Mouse (Mus musculus): ENCODE data around the gene Tk1.
"Not testable (repeated sequence)": the region's sequence is repeated elsewhere in the genome, so short reads cannot be mapped to it uniquely, and the experiment has no call there.

Tk1 gene

DNA sequence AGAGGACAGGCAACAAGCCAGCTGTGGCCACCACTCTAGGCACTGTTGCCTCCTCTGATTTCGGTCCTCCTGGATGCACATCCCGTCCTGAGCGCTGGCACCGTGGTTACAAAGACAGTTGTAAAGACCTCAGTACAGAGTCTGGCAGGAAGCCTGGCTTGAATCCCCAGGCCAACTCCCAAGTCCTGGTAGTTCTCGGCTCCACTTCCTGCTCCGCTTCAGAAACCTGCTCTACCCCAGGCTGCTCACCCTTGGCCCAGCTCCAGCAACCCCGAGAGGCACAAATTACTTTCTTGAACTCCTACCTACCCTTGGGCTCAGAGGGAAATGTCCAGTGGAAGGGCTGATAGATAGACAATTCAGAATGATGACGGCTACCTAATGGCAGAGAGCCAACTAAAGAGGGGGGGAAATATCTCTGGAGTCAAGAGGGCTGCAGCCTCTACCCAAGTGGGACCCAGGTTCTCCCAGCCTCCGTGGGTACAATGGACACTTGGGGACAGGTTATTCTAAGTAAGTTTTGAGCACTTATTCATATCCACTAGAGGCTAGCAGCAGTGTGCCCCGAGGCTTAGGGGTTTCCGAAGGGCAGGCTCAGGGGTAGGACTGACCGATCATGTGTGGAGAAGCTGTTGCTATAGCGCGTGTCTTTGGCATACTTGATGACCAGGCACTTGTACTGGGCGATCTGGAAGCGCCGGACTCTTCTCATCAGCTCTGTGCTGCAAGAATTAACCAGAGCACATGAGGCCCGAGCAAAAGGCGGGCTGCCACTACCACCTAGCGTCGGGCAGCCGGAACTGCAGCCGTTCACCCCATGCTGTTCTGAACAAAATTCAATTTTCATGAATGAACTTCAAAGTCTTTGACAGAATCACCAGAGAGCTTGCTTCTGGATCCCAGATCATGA lies 1.6 kb downstream of the Tk1 start:
- peak; percentile 83 to 94 for DNase-seq (ENCODE audit: inconsistent age in 2 of 2, low spot score in 1 of 2)

DNA sequence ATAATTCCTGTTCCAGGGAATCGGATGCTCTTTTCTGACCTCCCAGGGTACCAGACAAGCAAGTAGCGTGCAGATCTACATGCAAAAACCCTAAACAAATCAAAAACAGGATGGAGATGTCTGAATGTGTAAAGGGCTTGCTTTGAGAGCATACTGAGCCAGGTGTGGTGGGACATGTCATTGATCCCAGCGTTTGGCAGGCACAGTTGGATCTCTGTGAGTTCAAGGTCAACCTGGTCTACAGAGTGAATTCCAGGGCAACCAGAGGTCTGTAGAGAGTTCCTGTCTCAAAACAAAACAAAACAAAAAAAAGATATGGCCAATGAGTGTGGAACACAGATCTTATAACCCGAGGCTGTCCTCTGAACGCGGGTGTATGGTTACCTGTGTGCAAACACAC lies 2.5 kb downstream of the Tk1 start:
- no peak for DNase-seq (ENCODE audit: inconsistent age in 2 of 2, low spot score in 1 of 2)

DNA sequence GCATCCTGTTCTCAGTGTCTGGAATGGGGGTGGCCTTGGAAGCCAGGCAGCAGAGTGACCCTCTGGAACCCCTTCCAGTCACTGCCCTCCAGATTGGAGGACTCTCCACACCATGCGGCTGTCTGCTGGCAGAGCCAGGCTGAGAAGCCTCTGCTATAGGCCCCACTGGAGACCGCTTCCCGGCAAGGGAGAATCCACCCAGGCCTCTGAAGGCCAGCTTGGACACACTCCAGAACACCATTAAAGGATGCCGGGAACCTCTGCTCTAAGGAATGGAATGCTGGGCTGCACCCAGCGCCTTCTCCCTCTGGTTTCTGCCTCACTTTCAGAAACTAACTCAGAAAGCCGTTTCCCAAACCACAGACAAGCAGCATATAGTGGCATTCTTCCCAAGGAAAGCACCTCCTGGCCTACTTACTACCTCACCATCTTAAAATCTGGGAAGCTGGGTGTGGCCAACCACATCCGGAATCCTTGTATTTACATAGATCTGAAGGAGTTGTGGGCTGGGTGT lies 3.1 kb downstream of the Tk1 start:
- DNase-seq (ENCODE audit: inconsistent age in 2 of 2, low spot score in 1 of 2), result peak in 1 of 2 experiments; percentile 52

DNA sequence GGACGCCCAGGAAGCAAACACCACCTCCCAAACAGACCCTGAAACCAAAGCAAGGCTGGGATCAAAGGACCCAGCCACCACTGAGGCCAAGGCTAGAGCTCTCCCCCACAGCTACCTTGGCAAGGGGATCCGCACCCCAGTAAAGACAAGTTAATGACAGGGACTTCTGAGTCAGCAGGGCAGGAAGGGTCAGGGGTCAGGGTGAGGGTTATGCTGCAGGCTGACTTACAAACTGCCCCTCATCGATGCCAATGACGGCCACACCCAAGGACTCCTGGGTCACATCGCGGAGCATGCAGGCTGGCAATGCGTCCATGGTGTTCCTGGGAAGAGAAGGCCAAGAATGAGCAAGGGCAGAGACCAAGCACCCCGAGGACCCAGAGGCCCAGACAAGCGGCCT lies 4.0 kb downstream of the Tk1 start:
- peak; percentile 49 to 82 for DNase-seq (ENCODE audit: inconsistent age in 2 of 2, low spot score in 1 of 2)

DNA sequence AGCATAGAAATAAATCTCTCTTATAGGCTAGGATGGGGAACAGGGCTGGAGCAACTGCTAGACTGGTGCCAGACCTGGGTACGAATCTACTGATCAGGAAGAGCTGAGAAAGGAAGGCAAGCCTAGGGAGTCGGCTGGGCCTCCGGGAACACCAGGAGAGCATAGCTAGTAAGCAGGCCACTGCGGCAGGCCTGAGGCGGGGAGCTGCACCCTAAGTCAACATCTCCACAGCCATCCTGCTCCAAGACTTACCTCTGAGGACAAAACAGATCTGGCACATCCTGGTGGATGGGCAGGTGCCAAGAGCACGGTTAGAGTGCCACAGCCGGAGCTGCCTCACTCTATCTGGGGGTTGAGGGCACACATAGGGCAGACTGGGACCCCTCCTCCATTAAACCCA lies 5.7 kb downstream of the Tk1 start:
- no peak for DNase-seq (ENCODE audit: inconsistent age in 2 of 2, low spot score in 1 of 2)

DNA sequence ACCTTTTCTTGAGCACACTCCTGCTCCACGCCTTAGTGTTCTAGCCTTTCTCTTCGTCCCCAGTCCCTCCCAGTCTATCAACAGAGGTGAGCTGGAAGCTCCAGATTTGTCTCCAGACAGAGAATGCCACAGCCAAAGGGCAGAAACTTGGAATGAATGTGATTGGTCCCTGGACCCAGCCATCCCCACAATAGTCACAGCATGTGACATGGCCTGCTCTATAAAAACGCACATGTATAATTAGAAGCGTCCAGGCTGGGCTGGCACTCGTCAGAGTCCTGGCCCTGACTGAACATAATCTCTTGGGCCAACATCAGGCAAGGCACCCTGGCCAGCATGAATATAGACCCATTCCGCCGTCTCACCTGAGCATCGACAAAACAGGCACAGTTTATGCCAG lies 6.8 kb downstream of the Tk1 start:
- DNase-seq (ENCODE audit: inconsistent age in 2 of 2, low spot score in 1 of 2), result no peak

DNA sequence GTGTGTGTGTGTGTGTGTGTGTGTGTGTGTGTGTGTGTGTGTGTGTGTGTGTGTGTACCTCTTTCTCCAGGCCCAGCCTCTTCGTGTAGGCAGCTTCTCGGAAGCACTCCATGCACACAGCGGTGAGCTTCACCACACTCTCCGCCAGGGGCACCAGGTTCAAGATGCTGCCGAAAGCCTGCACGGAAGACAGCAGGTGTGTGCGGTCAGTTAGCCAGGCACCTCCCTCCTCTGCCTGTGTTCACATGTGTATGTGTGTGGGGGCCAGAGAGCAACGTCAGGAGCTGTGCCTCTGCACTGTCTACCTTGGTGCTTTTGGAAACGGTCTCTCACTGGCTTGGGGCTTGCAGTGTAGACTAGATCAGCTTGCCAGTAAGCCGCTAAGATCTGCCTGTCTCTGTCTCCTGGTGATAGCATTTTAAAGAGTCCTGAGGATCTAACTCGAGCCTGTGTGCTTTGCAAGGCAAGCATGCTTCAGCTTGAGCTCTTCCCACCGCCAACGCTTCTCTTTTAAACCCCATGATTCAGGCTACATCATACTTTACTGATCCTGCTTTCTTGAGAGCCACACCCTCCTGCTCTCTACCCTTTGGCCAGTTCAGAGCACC lies 9.4 kb downstream of the Tk1 start:
- DNase-seq (ENCODE audit: inconsistent age in 2 of 2, low spot score in 1 of 2), result no peak

DNA sequence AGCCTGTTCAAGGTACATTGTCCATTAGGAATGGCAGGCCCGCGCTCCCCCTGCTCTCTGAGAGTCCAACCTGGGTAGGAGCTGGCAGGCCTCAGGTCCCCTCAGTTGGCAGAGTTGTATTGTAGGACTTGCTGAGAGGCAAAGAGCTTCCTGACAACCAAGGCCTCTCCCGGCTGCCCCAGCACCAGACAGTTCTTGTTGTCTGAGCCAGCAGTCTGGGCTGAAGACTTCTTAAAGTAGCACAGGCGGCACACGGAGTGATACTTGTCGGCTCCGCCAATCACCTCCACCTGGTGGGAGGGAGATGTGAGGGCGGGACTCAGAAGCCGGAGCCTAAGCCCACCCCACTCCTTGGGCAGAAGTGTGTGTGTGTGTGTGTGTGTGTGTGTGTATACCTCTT lies 10.0 kb downstream of the Tk1 start:
- DNase-seq (ENCODE audit: inconsistent age in 2 of 2, low spot score in 1 of 2), result not testable (repeated sequence)

DNA sequence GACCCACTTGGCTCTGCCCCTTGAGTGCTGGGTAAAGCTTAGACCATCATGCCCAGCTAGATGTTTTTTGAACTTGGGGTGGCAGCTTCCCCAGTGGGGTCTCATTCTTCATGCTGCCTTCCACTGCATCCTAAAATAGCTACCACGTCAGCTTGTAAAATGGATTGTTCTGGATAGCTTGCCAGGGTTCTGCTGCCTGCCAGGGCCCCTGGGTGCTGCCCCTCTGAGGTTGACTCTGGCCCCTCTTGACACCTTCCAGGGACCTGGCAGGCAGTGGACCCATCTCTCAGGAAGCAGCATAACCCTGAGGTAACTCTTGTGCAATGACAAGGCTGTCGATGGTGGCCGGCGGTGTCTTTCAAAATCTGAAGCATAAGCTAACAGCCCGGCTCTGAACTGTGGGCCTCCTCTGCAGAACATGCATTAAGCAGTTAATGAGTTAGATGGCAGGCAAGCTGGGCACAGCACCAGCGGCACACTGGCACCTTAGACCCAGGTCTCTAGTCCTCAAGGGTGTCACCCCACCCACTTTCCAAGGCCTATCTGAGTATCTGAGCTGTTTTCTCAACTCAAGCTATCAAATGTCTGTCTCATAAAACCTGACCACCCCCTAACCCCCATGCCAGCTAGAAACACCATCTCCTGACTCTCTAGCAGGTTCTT lies 11.1 kb downstream of the Tk1 start:
- DNase-seq (ENCODE audit: inconsistent age in 2 of 2, low spot score in 1 of 2), result no peak

DNA sequence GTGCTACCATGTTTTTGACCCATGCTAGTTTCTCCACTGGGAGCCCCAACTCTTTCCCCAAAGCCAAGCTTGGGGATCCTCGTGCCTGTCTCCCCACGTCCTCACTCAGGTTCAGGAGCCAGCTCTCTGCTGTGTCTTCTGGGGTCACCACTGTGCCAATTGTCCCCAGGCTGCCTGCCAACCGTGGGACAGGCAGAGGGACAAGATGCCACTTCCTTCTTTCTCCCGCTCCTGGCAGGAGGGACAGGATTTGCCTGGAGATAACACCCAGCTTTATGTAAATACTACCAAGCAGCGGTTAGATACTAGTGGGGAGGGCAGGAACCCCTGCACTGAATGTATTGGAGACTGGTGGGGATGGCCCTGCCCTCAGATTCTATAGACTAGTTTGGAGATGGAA lies 12.0 kb downstream of the Tk1 start:
- DNase-seq (ENCODE audit: inconsistent age in 2 of 2, low spot score in 1 of 2), result no peak

DNA sequence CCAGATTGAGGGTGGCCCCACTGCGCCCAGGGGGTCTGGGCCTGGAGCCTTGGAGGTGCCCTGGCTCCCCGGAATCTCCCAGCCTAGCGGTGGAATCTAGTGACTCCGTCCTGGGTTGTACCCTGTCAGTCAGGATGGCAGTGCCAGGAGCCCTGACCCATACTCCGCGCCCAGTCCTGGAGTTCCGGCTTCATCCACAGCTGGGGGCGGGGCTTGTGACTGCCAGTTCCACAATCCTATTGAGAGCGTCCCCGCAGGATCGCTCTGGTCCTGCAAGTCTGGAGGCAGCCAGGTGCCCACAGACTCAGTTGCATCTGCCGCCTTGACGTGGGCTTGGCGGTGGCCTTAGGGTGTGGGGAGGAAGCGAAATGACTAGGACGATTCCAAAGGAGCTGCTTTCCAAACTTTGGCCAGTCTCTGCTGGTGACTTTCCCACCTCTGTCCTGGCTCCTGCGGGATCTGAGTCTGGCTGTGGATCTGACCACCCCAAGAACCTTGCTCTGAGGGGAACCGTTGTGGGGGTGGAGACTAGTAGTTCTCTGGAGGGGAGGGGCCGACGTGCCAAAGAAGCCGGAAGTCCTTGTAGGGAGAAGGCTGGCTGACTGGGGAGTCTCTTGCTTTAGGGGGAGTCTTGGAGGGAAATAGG lies 15.4 kb downstream of the Tk1 start:
- peak; percentile 92 to 97 for DNase-seq (ENCODE audit: inconsistent age in 2 of 2, low spot score in 1 of 2)

DNA sequence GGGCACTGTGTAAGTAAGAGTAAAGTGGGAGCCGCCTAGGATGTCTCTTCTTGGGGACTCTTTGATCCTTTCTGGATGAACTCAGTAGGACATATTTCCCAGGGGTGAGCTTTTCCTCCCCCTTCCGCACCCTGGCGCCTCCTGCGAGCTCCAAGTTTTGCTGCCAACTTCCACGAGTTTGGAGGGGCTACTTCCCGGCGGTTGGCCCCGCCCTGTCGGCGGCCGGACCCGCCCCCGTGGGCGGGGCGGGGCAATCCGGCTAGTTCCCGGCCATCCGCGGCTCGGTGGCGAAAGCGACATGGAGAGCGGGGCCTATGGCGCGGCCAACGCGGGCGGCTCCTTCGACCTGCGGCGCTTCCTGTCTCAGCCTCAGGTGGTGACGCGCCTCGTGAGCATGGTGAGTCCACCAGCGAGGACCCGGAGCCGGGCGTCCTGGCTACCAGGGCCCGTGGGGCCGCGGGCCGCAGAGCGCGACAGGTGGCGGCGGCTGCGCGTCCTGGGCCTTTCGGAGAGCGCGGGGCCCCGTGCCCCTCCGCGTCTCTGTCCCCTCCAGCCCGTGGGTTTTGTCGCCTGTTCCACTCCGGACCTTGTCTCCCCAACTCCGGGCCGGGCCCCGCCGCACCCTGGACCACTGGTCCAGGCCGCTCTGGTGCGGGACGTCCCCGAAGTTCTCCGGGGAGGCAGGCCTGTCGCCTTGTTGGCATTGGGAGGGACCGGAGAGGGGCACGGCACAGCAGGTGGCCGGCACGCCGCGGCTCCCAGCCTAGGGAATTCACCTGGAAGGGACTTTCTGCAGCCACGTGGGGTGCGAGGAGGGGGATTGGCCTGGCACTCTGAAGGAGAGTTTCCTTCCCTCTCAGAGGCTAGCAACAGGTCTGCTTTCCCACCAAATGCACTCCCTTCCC lies 16.2 kb downstream of the Tk1 start, which contains the start of the genes Gm20708 and Syngr2:
Gm20708 (plus strand) TSS at position 262 of the 905 bp plus-strand sequence.
Syngr2 (plus strand) TSS at position 262 of the 905 bp plus-strand sequence.
- DNase-seq (ENCODE audit: inconsistent age in 2 of 2, low spot score in 1 of 2), result peak; percentile 81 to 91

DNA sequence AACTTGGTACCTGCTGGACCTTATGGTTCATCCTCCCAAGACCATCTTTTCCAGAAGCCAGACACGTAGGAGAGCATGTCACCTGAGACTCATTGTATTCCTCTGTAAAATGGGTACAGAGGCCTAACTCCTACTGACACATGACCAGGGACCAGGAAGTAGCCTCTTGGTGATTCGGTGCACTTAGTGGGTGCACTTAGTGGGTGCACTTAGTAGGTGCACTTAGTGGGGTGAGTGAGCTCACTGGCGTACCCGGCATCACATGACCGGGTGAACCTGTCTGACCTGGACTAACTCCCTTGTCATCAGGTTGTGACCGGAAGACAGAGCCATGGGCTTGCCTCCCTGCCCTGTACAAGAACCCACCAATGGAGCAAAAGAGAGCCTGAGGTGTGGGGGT lies 19.1 kb downstream of the Tk1 start:
- DNase-seq (ENCODE audit: inconsistent age in 2 of 2, low spot score in 1 of 2), result no peak

DNA sequence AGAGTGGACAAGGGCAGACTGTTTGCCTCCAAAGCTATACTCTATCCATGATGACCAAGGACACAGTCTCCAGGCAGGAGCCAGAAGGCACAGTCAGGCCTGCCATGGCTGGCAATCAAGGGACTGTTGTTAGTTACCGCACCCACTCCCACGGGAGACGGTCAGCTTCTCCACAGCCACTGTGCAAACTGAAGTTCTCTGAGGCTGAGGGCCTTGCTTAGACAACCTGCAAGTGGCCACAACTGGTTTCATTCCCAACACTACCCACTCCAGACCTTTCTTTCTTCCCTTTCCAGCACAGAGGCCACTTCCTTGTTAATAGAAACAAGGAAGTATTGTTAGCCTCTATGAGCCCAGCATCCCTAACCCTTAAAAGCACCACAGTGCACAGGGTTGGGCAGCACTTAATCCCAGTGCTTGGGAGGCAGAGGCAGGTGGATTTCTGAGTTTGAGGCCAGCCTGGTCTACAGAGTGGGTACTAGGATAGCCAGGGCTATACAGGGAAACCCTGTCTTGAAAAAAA lies 22.7 kb downstream of the Tk1 start:
- no peak for DNase-seq (ENCODE audit: inconsistent age in 2 of 2, low spot score in 1 of 2)

DNA sequence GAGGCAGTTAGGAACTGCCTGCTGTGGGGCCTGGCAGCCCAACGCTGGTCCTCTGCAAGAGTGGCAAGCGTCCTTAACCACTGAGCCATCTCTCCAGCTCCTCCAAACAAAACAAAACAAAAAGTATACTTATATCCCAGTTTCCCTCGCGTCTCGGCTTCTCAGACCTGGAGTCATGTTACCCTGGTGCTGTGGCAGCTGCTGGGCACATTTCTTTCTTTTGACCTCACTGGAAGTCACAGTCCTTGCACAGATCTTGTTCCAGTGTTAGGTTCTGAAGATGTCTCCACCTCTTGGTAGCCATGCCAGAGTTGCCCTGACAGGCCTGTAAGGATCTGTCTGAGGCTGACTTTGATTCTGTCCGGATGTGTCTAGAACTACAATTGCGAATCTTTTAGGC lies 24.2 kb downstream of the Tk1 start:
- DNase-seq (ENCODE audit: inconsistent age in 2 of 2, low spot score in 1 of 2), result no peak

DNA sequence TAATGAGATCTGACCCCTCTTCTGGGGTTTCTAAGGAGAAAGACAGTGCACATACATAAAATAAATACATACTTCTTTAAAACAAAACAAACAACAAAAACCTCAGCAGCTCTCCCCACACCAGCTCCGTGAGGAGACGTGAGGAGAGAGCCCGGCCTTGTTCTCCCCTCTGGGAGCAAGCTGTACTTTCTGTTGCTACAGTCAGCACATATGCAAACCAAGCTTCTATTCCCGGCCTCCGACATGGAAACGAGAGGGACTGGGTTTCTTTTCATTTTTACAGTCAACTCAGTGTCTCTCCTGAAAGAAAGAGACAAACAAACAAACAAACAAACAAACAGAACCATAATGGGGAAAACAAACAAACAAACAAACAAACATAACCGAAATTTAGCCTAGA lies 25.9 kb downstream of the Tk1 start:
- no peak for DNase-seq (ENCODE audit: inconsistent age in 2 of 2, low spot score in 1 of 2)

DNA sequence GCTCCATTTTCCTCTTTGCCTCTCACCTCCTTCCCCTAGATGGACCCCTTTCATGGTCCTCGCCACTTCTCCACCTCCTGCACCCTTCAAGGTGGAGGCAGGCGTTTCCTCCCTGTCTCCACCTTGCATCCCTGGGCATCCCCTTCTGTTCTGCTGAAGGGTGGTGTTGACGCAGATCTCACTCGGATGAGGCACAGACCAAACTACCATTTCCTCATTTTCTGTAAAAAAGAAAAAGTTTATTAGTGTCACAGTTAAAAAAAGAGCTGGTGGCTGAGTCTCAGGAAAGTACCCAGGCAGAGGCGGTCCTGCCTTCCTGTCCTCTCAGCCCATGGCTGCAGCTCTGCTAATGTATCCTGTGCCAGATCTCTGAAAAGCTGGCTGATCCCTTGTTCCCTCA lies 26.7 kb downstream of the Tk1 start:
- DNase-seq (ENCODE audit: inconsistent age in 2 of 2, low spot score in 1 of 2), result peak in 1 of 2 experiments; percentile 35

DNA sequence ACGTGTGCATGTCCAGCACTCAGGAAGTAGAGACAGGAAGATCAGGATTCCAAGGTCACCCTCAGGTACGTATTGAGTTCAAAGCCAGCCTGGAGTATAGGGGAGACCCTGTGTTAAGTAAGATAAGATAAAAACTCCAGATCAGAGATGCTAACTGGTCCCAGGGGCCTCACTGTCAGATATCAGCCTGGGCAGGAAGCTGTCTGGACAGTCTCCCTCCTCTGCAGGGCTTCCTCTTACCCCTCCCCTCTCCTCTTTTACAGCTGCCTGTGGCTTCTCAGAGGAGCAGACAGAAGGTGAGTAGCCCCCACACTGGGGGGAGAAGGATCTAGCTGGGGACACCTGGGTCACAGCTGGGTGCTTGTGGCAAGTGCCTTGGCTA lies 27.7 kb downstream of the Tk1 start:
- DNase-seq (ENCODE audit: inconsistent age in 2 of 2, low spot score in 1 of 2), result no peak

DNA sequence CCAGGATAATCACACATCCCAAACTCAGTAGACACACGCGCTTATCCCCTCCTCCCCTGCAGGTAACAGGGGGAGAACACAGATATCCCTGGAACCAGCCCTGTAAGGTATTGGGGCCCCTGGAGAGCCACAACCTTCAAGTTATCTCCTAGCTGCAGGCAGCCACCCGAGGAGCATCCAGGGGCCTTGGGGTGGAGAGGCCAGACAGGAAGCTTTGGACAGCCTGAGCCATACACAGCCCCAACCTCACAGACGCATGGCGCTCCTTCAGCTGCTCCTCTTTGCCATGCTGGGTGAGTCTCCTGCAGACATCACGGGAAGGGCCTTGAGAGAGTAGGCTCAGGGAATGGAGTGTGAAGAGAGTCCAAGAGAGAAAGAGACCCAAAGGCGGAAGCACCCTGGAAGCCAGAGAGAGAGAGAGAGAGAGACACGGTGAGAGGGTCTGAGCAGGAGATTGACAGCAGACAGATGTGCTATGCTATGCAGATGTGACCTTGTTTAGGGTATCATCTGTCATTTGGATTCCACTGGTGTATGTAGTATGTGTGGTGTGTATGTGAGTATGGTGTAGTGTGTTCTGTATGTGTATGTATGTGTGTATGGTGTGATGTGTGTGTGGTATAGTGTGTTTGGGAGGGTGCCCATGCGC lies 28.3 kb downstream of the Tk1 start, which contains the start of gene 6030468B19Rik:
6030468B19Rik (plus strand) TSS at position 150 of the 649 bp plus-strand sequence.
- DNase-seq (ENCODE audit: inconsistent age in 2 of 2, low spot score in 1 of 2), result no peak
